Mouse (Mus musculus) CD4-positive naive resting alpha-beta T cell, adult 76 days (primary cell): ENCODE results near the gene Scn2b. TPM values are rescaled to one million over a fixed set of nuclear protein-coding genes. Genes with fewer than 3 reads are reported as not detected.

ENCODE experiments used
- total RNA-seq: library from RNA; stranded (reverse); gene quantifications from one replicate; pipeline ENCODE4 v1.2.4, GENCODE M21; 2023

The Scn2b gene
- 0.15 TPM for total RNA-seq

GRCm38 (mm10) chr9:45117741-45118431 is at the start of gene Scn2b:
TSS of gene Scn2b (plus strand) at chr9:45117782.

GRCm38 (mm10) chr9:45079011-45079410 is 38.6 kb upstream of the Scn2b start, which contains the start of gene Jaml:
TSS of gene Jaml (plus strand) at chr9:45079183.

GRCm38 (mm10) chr9:45138191-45139032 is 20.8 kb downstream of the Scn2b start, which contains the start of gene Scn4b:
TSS of gene Scn4b (plus strand) at chr9:45138395.

Other genes with a start within 250 kb of the Scn2b start
- gene Kmt2a, start 236.5 kb upstream of the Scn2b start, total RNA-seq: 152 TPM
- 136 TPM for gene Atp5l, start 197.0 kb upstream of the Scn2b start, total RNA-seq
- gene Ube4a, start 152.2 kb upstream of the Scn2b start, total RNA-seq: 94.2 TPM
- gene Cd3g, start 137.4 kb upstream of the Scn2b start, total RNA-seq: 393 TPM
- 357 TPM for gene Cd3d, start 136.0 kb upstream of the Scn2b start, total RNA-seq
- gene Cd3e, start 108.2 kb upstream of the Scn2b start, total RNA-seq: 690 TPM
- 0.26 TPM for gene Mpzl2, start 78.0 kb upstream of the Scn2b start, total RNA-seq
- 19.8 TPM for gene Mpzl3, start 62.6 kb upstream of the Scn2b start, total RNA-seq
- 6.9 TPM for gene Jaml, start 38.6 kb upstream of the Scn2b start, total RNA-seq
- gene Scn4b, start 20.6 kb downstream of the Scn2b start, total RNA-seq: not detected
- gene BC049352, start 64.2 kb downstream of the Scn2b start, total RNA-seq: not detected
- gene Tmprss4, start 86.3 kb downstream of the Scn2b start, total RNA-seq: not detected
- gene Il10ra, start 151.4 kb downstream of the Scn2b start, total RNA-seq: 25.2 TPM
- not detected for gene Tmprss13, start 201.3 kb downstream of the Scn2b start, total RNA-seq